Mouse (Mus musculus) kidney, adult 11 months (tissue): ENCODE measurements around the gene Ankrd10.
A peak's percentile ranks its signal among the peaks of the same experiment; 100 is the strongest.
"Not testable (repeated sequence)": the region's sequence is repeated elsewhere in the genome, so short reads cannot be mapped to it uniquely, and the experiment has no call there.

Source experiments
- DNase-seq: peaks from one replicate; pipeline ENCODE4 v3.0.0; 2022

The Ankrd10 gene

DNA sequence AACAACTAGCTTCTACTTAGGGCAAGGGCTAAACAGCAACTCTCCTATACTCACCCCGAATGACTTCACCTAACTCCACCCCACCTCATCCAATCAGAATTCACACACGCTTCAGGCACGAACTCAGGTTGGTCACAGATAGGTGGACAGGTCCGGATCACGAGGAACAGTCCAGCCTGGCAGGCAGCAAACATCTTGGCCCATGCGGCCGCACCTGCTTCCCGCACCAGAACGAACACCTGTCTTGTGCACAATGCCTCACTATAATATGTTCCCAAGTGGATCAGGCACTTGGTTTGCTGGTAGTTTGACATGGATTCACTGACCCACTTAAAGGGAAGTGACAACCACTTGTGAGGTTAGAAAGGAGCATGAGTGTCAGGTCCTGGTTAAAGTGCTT, 26.7 kb downstream of the Ankrd10 start:
- no peak for DNase-seq

DNA sequence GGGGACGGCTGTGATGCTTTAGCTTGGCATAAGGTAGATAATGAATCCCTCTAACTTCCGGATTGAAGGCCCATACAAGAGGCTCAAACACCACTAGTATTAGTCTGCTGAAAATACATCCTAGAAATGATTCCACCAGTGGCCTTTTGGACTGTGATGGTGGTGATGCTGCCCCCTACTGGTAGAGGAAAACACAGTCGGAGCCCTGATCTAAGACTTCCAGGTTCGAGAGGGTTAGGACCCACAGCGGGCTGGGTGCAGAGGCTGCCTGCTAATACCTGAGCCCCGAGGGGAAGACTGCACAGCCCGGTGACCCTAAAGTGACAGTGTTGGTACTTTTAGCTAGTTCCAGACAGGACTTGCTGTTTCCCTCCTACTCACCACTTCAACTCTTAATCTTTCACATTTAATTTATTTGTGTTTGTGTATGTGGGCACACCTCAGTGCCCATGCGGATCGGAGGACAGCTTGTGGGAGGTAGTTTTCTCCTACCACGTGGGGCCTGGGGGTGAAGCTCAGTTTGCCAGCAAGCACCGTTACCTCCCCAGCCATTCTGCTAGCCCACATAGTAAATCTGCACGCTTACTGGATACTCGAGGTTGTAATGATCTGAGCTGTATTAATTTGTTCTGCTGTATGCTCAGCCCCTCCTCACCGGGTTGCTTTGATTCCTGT, 33.4 kb downstream of the Ankrd10 start:
- DNase-seq: peak; percentile 59

DNA sequence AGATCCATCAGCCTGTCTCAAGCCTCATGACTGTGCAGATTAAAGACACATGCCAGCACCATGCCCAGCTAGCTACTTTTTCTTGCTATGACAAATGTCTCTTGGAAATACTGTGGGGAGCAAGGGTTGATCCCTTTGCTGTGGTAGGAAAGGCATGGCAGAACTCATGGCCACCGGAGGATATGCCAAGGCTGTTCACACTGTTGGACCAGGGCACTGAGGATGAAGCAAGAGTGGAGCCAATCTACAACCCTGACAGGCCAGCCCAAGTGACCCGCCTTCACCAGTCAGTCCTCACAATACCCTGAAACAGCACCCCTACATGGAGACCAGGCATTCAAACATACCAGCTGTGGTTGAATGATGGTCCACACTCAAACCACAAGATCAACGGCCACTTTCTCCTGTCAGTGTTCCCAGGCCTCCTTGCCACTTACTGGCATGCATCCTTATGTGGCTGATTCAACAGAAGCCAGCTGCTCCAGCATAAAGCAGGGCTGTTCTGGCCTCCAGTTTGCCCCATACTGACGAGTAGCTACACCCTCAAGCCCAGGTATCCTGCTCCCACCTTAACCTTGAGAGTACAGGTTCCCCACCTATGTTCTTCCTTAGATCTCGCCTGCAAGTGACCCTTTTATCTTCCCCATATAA, 35.1 kb downstream of the Ankrd10 start:
- no peak for DNase-seq

DNA sequence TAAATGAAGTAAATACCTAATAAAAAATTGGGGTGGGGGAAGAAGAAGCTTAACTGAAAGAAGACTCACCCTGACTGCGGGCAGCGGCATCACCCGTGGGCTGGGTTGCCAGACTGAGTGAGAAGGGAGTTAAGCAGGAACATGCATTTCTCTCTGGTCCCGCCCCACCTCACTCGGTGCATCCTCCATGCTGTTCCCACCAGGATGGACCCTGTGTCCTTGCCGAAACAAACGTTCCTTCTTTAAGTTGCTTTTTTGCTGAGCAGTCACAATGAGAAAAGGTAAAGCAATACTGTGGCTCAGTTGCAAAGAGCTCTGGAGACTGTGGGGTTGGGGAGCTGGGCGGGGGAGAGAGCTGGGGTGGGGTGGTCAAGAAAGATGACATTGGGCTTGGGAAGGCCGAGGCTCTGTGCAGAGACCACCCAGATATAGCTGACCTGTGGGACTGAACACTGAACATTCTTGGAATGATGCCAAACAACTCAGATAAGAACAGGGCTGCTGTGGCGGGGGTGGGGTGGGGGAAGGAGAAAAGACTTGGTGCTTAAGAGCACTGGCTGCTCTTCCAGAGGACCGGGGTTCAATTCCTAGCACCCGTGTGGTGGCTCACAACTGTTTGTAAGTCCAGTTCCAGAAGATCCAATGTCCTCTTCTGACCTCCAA, 42.2 kb downstream of the Ankrd10 start:
- no peak for DNase-seq

DNA sequence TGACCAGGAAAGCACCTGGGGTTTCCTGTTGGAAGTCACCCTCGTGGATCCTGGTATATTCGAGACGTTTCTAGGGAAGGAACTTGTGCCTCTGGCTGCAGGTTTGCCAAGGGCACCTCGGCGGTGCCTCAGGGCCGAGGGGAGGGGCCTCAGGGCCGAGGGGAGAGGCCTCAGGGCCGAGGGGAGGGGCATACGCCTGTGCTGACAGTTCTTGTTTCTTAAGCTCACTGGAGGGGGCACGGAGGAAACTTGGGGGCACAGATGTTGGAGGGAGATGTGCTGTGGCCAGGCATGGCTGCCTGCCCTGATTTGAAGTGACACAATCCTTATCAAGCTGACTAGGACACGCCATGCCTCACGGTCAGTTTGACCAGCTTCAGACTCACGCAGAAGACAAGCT, 43.3 kb downstream of the Ankrd10 start:
- DNase-seq: no peak

DNA sequence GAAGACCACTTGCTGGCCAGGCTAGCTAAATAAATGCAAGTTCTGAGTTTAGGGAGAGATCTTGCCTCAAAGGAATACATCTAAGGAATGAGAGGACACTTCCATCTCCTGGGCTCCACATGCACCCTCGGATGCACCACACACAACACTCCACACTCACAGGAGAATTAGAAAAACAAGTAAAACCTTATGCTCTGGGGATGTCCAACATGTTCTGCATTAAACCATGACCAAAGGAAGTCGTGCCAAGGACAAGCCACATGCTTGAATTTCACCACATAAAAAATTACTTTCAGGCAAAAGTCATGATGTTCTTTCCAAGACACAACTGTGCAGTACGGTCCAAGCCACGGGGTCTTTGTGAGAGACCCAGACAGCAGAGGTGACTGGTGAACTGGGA, 43.7 kb downstream of the Ankrd10 start:
- DNase-seq: no peak

DNA sequence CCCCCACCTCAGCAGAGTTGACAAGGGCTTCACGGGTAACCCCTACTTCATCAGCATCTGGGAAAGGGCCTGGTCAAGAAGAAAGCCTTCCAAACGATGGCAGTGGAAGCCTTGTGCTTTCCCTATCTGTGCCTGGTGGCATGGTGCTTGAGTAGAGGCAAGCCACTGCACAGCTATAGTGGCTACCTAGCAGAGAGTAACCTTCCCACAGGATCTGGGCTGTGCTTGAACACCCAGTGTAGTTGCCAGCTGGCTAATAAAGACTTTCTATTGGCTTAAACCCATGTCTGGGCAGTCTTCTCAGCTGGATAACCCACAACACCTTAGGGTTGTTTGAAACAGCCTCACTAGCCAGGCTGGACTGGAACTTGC, 49.2 kb downstream of the Ankrd10 start:
- no peak for DNase-seq

DNA sequence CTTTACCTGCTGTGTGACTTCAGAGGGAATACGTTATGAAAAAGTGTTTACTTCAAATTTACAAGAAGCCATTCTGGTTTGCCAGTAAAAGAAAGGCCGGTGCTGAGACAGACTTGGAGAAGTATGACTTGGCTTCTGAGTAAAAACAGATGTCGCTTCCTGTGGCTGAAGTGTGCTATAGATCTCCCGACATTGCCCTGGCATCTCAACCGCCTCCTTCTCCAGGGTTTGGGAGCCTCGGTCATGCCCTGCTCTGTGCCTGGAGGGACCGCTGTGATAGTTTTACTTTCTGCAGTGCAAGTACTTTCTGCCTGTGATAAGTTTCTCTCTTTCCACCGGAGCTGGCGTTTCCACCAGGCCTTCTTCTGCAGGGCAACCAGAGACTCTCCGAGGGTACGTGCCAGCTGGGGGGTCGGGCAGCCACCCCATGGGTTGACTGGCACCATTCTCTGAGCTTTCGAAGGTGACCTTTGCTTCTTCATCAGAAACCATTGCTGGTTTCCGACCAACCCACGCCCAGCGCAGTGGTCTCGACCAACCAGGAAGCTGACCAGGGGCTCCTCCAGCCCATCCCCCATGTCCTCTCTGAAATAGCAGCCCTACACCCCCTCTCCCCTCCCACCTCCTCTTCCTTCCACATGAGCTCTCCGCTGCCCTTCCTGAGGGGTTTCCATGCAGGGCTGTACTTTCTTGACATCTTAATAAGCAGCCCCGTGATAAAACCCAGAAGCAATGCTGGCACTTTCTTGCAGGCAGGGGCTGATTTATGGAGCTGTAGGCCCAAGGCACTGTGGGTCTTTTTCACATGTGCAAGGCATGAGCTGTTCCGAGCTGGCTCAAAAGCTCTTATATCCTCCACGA, 49.8 kb downstream of the Ankrd10 start:
- no peak for DNase-seq

DNA sequence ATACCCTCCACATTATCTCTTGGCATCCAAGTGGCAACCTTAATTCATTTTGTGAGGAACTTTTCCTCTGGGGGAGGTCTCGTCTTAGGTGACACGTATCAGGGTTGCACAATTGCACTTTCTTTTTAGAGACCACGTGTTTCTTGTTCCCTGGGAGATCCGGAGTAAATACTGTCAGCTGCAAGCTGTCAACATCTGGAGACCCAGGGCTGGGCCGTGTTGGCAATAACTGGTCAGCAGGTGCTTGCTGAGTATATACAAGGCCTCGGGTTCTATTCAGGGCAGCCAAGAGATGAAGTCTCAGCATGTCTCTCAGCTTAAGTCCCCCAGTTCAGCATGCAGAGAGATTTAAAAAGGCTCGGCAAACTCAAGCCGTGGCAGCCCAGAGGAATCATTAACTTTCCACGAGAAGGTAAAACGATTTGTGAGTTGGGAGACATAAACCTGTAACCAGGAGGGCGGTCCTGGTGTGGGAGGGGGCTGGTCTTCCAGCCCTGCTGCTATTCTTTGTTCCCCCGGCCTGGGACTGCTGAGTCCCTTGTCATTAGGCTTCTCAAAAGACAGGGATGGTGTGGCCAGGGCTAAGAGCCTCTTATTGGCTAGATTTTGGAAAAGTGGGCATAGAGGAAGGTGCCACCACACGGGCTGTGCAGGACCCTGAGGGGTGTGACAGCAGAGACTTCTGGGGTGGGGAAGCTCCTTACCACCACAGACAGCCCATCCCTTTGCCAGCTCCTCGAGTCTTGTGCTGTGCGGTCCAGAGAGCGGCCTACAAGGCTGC, 59.8 kb downstream of the Ankrd10 start:
- no peak for DNase-seq

DNA sequence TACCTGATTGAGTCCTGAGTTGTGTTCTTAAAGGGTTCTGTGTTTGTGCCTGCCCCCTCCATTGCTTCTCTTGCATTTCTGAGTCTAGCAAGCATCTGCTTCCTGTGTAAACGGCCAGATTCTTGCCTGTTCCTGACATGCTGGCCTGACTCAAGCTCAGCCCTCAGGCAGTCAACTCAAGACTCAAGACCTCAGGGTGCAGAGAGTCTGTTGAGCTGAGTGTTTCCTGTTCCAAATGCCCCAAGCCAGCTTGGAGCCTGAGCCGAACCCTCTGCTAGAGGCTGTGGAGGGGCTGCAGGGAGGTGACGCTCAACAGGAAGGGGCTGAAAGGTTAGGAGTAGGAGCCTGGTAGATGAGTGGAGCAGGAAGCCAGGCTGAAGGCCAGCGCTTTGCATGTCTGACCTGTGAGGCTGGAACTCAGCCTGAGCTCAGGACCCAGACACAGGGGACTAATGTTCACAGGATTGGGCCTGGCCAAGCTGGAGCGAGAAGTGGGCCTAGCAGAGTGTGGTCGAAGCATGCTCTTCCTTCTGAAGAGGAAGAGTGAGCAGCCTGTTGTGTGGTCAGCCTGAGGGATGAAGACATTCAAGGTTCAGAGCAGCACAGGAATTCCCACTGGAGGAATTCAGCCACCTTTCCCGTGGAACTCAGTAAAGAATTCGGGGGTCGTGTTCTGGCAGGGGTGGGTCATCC, 60.5 kb downstream of the Ankrd10 start:
- DNase-seq: no peak

DNA sequence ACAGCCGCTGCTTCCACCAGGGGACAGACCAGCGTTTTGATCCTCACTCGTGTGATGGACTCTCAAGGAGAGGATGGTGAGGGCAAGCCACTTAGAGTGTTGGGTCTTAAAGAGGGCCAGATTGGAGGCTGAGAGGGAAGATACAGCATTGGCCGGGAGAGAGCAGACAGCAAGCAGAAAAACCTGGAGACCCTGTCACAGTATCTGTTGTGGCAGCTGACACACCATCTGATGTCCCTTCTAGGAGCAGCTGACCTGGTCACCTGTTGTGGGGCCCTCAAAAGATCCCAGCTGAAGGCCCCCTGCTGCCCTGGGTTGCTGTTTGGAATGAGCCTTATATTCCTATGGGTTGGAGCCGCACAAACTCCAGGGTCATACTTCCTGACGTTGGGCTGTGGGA, 63.1 kb downstream of the Ankrd10 start:
- DNase-seq: no peak

DNA sequence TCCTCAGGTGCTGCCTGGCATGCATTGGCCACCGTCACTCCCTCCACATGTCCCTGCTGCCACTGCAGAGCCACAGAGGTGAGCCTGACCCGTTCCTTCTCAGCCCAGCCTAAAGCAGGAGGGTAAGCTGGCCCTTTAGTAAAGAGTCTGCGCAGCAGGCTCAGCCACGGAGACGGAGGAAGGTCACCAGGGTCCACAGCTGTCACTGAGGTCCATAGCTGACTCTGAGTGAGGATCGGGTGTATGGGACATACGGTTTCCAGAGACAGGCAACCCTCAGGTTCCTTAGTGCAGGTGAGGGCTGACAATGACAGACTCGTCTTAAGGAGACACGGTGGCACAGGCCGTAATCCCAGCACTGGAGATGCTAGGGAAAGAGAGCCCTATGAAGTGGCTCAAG, 63.6 kb downstream of the Ankrd10 start:
- DNase-seq: no peak

DNA sequence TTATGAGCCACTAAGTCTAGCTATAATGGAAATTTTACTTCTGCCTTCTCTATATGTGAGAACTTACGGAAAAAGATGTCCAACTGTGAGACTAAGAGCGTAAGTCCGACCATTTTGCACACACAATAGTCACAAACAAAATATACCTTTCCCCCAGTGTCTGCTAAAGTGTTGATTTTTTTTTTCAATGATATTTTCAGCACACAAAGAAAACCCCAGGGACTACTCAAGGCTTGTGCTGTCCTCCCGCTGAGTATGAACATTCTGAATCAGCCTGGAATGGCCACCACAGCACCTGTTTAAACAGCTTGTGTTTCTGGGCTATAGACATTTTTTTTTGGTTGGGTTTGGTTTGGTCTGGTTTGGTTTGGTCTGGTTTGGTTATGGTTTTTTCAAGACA, 64.8 kb downstream of the Ankrd10 start:
- no peak for DNase-seq

DNA sequence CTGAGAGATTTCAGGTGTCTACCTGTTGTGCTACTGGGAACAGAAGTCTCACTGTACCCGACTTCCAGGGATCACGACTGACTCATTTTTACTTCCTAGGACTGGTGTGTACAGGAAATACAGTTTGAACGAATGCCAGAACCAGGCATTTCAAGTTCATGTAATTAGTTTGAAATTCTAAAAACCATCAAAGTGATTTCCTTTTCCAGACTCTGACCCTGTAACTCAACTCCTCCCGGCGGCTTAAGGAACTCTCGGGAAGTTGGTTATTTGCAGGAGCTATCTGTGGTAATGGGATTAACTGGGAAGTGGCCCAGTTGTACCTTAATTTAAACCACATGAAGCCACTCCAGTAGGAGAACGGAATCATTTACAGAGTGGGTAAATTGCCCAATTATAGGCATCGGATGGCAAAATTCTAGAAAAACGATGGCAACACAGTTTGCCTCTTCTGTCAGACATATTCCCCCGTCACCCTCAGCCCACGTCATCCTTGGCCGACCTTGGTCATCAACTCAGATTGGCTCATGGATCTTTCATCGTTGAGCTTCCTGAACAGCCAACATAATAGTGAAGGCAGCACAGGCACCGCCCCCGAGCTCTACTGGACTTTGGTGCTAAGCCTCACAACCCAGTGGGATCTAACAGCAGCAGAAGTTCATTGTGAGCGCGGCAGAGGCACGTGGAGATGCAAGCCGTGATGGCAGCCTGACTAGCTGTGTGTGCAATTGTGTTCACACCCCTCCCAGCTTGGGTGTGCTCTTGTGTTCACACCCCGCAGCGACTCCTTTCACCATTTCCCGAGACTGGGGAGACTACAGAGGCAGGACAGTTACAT, 66.1 kb downstream of the Ankrd10 start:
- DNase-seq: no peak

DNA sequence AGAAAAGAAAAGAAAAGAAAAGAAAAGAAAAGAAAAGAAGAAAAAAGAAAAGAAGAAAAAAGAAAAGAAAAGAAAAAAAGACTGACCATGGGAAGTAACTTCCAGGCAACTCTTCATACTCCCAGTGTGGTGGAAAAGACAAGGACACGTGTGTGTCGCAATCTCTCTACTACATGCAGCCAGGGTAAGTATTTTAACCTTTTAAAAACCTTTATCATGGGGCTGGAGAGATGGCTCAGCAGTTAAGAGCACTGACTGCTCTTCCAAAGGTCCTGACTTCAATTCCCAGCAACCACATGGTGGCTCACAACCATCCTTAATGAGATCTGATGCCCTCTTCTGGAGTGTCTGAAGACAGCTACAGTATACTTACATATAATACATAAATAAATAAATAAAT, 67.4 kb downstream of the Ankrd10 start:
- not testable (repeated sequence) for DNase-seq

DNA sequence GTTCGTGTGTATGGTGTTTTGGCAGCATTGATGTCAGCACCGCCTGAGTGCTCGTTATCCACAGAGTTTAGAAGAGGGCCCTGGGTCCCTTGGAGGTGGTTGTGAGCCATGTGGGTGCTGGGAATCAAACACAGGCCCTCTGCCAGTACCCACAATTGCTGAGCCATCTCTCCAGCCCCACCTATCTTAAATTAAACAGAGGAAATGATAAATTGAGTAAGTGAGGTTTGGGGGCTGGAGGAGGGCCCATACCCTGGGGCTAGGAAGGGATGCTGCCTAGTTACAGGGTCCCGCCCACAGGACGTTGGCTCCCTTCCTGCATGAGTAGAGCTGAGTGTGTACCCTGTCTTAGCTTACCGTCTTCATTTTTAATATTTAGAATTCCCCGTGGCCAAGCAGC, 70.8 kb downstream of the Ankrd10 start:
- DNase-seq: no peak

DNA sequence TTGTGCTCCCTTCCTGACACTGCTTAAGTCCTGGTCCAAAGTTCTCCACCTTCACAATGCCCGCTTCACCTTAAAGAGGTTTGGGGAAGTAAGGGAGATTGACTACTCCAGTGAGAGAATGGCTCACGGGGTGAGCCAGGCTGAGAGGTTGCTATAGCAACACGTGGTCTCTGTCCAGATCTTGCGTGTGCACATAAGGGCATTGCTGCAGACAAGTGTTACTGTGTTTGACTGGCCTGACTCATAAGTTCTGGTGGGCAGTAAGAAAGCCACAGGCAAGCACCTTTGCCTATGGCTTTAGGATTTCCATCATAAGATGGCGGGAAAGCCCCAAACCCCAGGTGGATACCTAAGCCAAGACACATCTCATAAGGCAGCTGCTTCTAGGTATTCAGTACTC, 71.3 kb downstream of the Ankrd10 start:
- DNase-seq: no peak
